Mouse (Mus musculus) adrenal gland, adult 10 weeks (tissue): Measurements from ENCODE around the gene Slc22a28. TPM values are rescaled to one million over a fixed set of nuclear protein-coding genes. Genes with fewer than 3 reads are reported as not detected.

Experiments used
- polyA plus RNA-seq: library from polyadenylated mRNA; stranded (reverse); fragments of 350-450 nt; fragmentation: Illumina TruSeq; extraction: RNeasy Lipid Tissue Mini Kit (QIAGEN cat#74804); gene quantifications from one replicate; pipeline ENCODE4 v1.2.3, GENCODE M21; 2014; ENCODE audit warnings: low read depth, low replicate concordance

Gene Slc22a28
- not detected for polyA plus RNA-seq

DNA sequence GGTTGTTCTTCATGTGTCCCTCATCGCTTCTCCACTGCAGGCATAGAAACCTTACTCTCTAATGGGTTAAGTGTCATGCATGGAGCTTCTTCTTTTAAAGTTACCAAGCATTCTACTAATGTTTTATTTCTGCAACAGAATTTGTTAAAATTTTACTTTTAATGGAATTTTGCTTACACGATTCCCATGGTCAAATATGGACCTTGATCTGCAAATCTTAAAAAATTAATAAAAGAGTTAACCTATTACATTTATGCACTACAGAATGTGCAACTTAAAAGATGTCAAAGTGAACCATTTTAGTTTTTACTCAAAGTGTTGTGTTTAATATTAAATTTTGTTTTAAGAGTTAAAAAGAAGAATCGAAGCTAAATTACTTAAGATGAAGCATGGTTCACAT is at the start of gene Slc22a28:
TSS of gene Slc22a28 (minus strand) at position 102 of the 400 bp plus-strand sequence.

Other genes with a start within 250 kb of the Slc22a28 start
- gene Slc22a27, start 166.0 kb downstream of the Slc22a28 start, polyA plus RNA-seq = not detected
- gene Slc22a29, start 86.9 kb upstream of the Slc22a28 start, polyA plus RNA-seq = 0.99 TPM